In the genomic region with DNA sequence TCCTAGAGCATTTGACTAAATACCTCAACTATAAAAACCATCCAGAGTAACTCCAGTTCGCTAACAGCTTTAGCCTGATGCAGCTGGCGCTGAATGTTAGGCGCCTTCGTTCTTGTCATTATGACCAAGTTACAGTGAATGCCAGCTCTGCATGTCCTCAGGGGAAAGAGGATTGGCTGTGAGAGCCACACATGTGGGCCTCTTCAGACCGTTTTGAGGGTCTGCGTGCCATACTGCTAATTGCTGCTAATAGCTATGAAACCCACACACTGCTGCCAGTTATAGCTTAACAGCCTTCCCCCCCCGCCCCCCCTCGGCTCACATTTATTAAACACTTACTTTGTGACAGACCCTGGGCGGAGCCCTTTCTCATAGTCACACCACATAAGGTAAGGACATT, we compare ENCODE assay signal across 21 mouse cellular contexts.
A peak's percentile ranks its signal among the peaks of the same experiment; 100 is the strongest.
DNase-seq lines count a peak whose midpoint lies in the region; ATAC-seq and TF ChIP-seq lines count a peak whose summit lies in the region.
"Had no signal": no experiment of that assay in that cellular context is flagged by ENCODE, and none has a peak within 500 bp of the region (broad histone marks: within the 10 kb centered on the region; RNA-seq: fewer than 3 reads in every experiment).

No protein-coding gene starts in this region.

- H3K9ac ChIP-seq in forebrain, embryonic 13.5 days: no peak overlapping the region
- H3K9ac ChIP-seq in forebrain, embryonic 12.5 days: no peak overlapping the region
- H3K9ac ChIP-seq in hindbrain, embryonic 14.5 days: no peak overlapping the region
- no peak overlapping the region for H3K9ac ChIP-seq in hindbrain, embryonic 11.5 days (ENCODE audit: low read depth, low read length)
- no peak overlapping the region for H3K9ac ChIP-seq in neural tube, embryonic 13.5 days
- H3K9ac ChIP-seq in neural tube, embryonic 15.5 days (replicated peaks): no peak overlapping the region
- H3K9ac ChIP-seq: hindbrain, embryonic 15.5 days; intestine, embryonic 15.5 days; limb, embryonic 13.5 days; liver, embryonic 13.5 days; lung, embryonic 14.5 days; midbrain, embryonic 12.5 days had no signal

- no peak for DNase-seq in hindbrain, embryonic 14.5 days (ENCODE audit: low spot score)
- no peak for DNase-seq in hindbrain, embryonic 11.5 days (ENCODE audit: low spot score)
- DNase-seq in lung, adult 2 months: no peak
- DNase-seq: adrenal gland, postnatal 25 days; cerebellum, adult 9-10 months; gastrocnemius, adult 2 months; kidney, adult 8-10 months; kidney, postnatal 10 days; liver, embryonic 13.5 days; lung, embryonic 14.5 days; thymus, adult 2 months; thymus, postnatal 4 days had no signal

- no peaks in the 10 kb centered on the region for H3K9me3 ChIP-seq in forebrain, embryonic 13.5 days (replicated peaks)
- H3K9me3 ChIP-seq in forebrain, embryonic 12.5 days: no peaks in the 10 kb centered on the region
- no peaks in the 10 kb centered on the region for H3K9me3 ChIP-seq in hindbrain, embryonic 14.5 days (ENCODE audit: control insufficient read depth, low read length)
- H3K9me3 ChIP-seq in hindbrain, embryonic 11.5 days (ENCODE audit: control insufficient read depth, low read length): no peaks in the 10 kb centered on the region
- no peaks in the 10 kb centered on the region for H3K9me3 ChIP-seq in neural tube, embryonic 13.5 days
- H3K9me3 ChIP-seq in neural tube, embryonic 15.5 days (replicated peaks): no peaks in the 10 kb centered on the region
- H3K9me3 ChIP-seq: hindbrain, embryonic 15.5 days; intestine, embryonic 15.5 days; limb, embryonic 13.5 days; liver, embryonic 13.5 days; midbrain, embryonic 12.5 days had no signal

- H3K27ac ChIP-seq in forebrain, embryonic 13.5 days: no peak overlapping the region
- H3K27ac ChIP-seq in forebrain, embryonic 12.5 days: no peak overlapping the region
- no peak overlapping the region for H3K27ac ChIP-seq in hindbrain, embryonic 14.5 days
- no peak overlapping the region for H3K27ac ChIP-seq in hindbrain, embryonic 11.5 days (ENCODE audit: low read depth, low read length)
- H3K27ac ChIP-seq in neural tube, embryonic 13.5 days (replicated peaks): peak overlapping the region; percentile 78
- no peak overlapping the region for H3K27ac ChIP-seq in neural tube, embryonic 15.5 days (replicated peaks)
- H3K27ac ChIP-seq: gastrocnemius, adult 2 months; hindbrain, embryonic 15.5 days; intestine, embryonic 15.5 days; limb, embryonic 13.5 days; liver, embryonic 13.5 days; midbrain, embryonic 12.5 days; stomach, postnatal 0 days had no signal

- no peaks in the 10 kb centered on the region for H3K27me3 ChIP-seq in forebrain, embryonic 13.5 days
- no peaks in the 10 kb centered on the region for H3K27me3 ChIP-seq in forebrain, embryonic 12.5 days
- H3K27me3 ChIP-seq in hindbrain, embryonic 14.5 days (ENCODE audit: control insufficient read depth, insufficient read depth, low read length): no peaks in the 10 kb centered on the region
- no peaks in the 10 kb centered on the region for H3K27me3 ChIP-seq in hindbrain, embryonic 11.5 days (ENCODE audit: control insufficient read depth, insufficient read depth, low read length)
- H3K27me3 ChIP-seq in neural tube, embryonic 13.5 days: no peaks in the 10 kb centered on the region
- H3K27me3 ChIP-seq in neural tube, embryonic 15.5 days (replicated peaks): no peaks in the 10 kb centered on the region
- H3K27me3 ChIP-seq: hindbrain, embryonic 15.5 days; intestine, embryonic 15.5 days; limb, embryonic 13.5 days; liver, embryonic 13.5 days had no signal

- WGBS in forebrain, embryonic 13.5 days: 74% methylated on average over 9 of the region's 9 CpGs
- 79% methylated on average over 9 of the region's 9 CpGs for WGBS in forebrain, embryonic 12.5 days
- WGBS in hindbrain, embryonic 14.5 days: 68% methylated on average over 9 of the region's 9 CpGs
- WGBS in hindbrain, embryonic 11.5 days: 86% methylated on average over 9 of the region's 9 CpGs
- 53% methylated on average over 9 of the region's 9 CpGs for WGBS in neural tube, embryonic 13.5 days
- 51% methylated on average over 9 of the region's 9 CpGs for WGBS in neural tube, embryonic 15.5 days
- 91% methylated on average over 9 of the region's 9 CpGs for WGBS in lung, adult 2 months

- H3K36me3 ChIP-seq in forebrain, embryonic 13.5 days (ENCODE audit: poor library complexity, severe bottlenecking): no peaks in the 10 kb centered on the region
- no peaks in the 10 kb centered on the region for H3K36me3 ChIP-seq in forebrain, embryonic 12.5 days (replicated peaks)
- H3K36me3 ChIP-seq in hindbrain, embryonic 14.5 days (replicated peaks; ENCODE audit: control insufficient read depth, insufficient read depth): no peaks in the 10 kb centered on the region
- no peaks in the 10 kb centered on the region for H3K36me3 ChIP-seq in hindbrain, embryonic 11.5 days (ENCODE audit: control insufficient read depth, insufficient read depth, low read length)
- no peaks in the 10 kb centered on the region for H3K36me3 ChIP-seq in neural tube, embryonic 13.5 days
- H3K36me3 ChIP-seq in neural tube, embryonic 15.5 days: no peaks in the 10 kb centered on the region
- H3K36me3 ChIP-seq: hindbrain, embryonic 15.5 days; intestine, embryonic 15.5 days; limb, embryonic 13.5 days; liver, embryonic 13.5 days; midbrain, embryonic 12.5 days had no signal

- peak; percentile 68 for ATAC-seq in forebrain, embryonic 13.5 days
- ATAC-seq in forebrain, embryonic 12.5 days (ENCODE audit: low FRiP score): no peak
- 0 out of 2 replicates have a peak, but pooled peaks have one; percentile 28 for ATAC-seq in hindbrain, embryonic 14.5 days (ENCODE audit: low FRiP score)
- ATAC-seq in hindbrain, embryonic 11.5 days (ENCODE audit: low FRiP score): no peak
- ATAC-seq in neural tube, embryonic 13.5 days (ENCODE audit: low read depth): peak; percentile 33; the same call in 1 of the 2 replicates
- ATAC-seq in neural tube, embryonic 15.5 days (ENCODE audit: low FRiP score): no peak
- ATAC-seq: intestine, embryonic 15.5 days had no signal

- H3K4me3 ChIP-seq in forebrain, embryonic 13.5 days: no peak overlapping the region
- no peak overlapping the region for H3K4me3 ChIP-seq in forebrain, embryonic 12.5 days (replicated peaks)
- H3K4me3 ChIP-seq in hindbrain, embryonic 14.5 days (replicated peaks; ENCODE audit: low read length): no peak overlapping the region
- H3K4me3 ChIP-seq in hindbrain, embryonic 11.5 days (ENCODE audit: low read depth, low read length): no peak overlapping the region
- H3K4me3 ChIP-seq in neural tube, embryonic 13.5 days: no peak overlapping the region
- H3K4me3 ChIP-seq in neural tube, embryonic 15.5 days (replicated peaks): no peak overlapping the region
- H3K4me3 ChIP-seq in lung, adult 2 months (replicated peaks; ENCODE audit: extremely low read depth, low read depth, low read length): no peak overlapping the region
- H3K4me3 ChIP-seq: gastrocnemius, adult 2 months; hindbrain, embryonic 15.5 days; intestine, embryonic 15.5 days; limb, embryonic 13.5 days; liver, embryonic 13.5 days; midbrain, embryonic 12.5 days had no signal

- no peak for TF ChIP-seq CTCF in lung, adult 2 months (IDR thresholded peaks at IDR 0.05; ENCODE audit: insufficient read depth, low read length)

- H3K4me2 ChIP-seq in forebrain, embryonic 13.5 days: no peak overlapping the region
- no peak overlapping the region for H3K4me2 ChIP-seq in forebrain, embryonic 12.5 days
- H3K4me2 ChIP-seq in hindbrain, embryonic 14.5 days (replicated peaks): no peak overlapping the region
- H3K4me2 ChIP-seq in hindbrain, embryonic 11.5 days (replicated peaks; ENCODE audit: low read depth, low read length): no peak overlapping the region
- H3K4me2 ChIP-seq in neural tube, embryonic 13.5 days: no peak overlapping the region
- H3K4me2 ChIP-seq in neural tube, embryonic 15.5 days: no peak overlapping the region
- H3K4me2 ChIP-seq: hindbrain, embryonic 15.5 days; intestine, embryonic 15.5 days; limb, embryonic 13.5 days; liver, embryonic 13.5 days; lung, embryonic 14.5 days; midbrain, embryonic 12.5 days had no signal

- no peak for TF ChIP-seq POLR2A in lung, adult 2 months (IDR thresholded peaks at IDR 0.05; ENCODE audit: borderline replicate concordance, extremely low read depth, low read depth, low read length)

- peaks cover 12% of the 10 kb centered on the region for H3K4me1 ChIP-seq in forebrain, embryonic 13.5 days
- H3K4me1 ChIP-seq in forebrain, embryonic 12.5 days: peaks cover 15% of the 10 kb centered on the region
- 0 out of 2 replicates have a peak, but pooled peaks cover 13% of the 10 kb centered on the region for H3K4me1 ChIP-seq in hindbrain, embryonic 14.5 days (replicated peaks; ENCODE audit: control insufficient read depth, insufficient read depth, low read length)
- no peaks in the 10 kb centered on the region; the same call in 1 of the 2 replicates for H3K4me1 ChIP-seq in hindbrain, embryonic 11.5 days (replicated peaks; ENCODE audit: control insufficient read depth, insufficient read depth, low read length)
- H3K4me1 ChIP-seq in neural tube, embryonic 13.5 days (replicated peaks): peaks cover 39% of the 10 kb centered on the region
- H3K4me1 ChIP-seq in neural tube, embryonic 15.5 days: peaks cover 34% of the 10 kb centered on the region
- no peaks in the 10 kb centered on the region; the same call in 1 of the 2 replicates for H3K4me1 ChIP-seq in lung, adult 2 months (ENCODE audit: control insufficient read depth, insufficient read depth, low read length)

Comparison
In these comparisons a context has a peak if more than half of its experiments do, and no peak if none do; other contexts are left out.
1. ATAC-seq: peak in forebrain, embryonic 13.5 days (single experiment), hindbrain, embryonic 14.5 days (single experiment) and neural tube, embryonic 13.5 days (single experiment); none in forebrain, embryonic 12.5 days (single experiment), hindbrain, embryonic 11.5 days (single experiment) and neural tube, embryonic 15.5 days (single experiment).